Mouse (Mus musculus): ENCODE measurements around the gene Gpr85. TPM values are rescaled to one million over a fixed set of nuclear protein-coding genes. Genes with fewer than 3 reads are reported as not detected.
"Not testable (repeated sequence)": the region's sequence is repeated elsewhere in the genome, so short reads cannot be mapped to it uniquely, and the experiment has no call there.

The Gpr85 gene
- polyA plus RNA-seq, 1 experiment from 2014 or later: 2.4 TPM

GRCm38 (mm10) chr6:13846031-13846430, 6.3 kb upstream of the Gpr85 start:
- not testable (repeated sequence) for H3K27ac ChIP-seq; H3K9me3 ChIP-seq (replicated peaks); H3K4me3 ChIP-seq; H3K4me1 ChIP-seq; DNase-seq (ENCODE audit: low spot score); H3K36me3 ChIP-seq; H3K27me3 ChIP-seq (ENCODE audit: low read depth, poor library complexity, severe bottlenecking)
- WGBS: 92% methylated on average over 1 of the region's 1 CpGs

GRCm38 (mm10) chr6:13838677-13839344, 931 bp downstream of the Gpr85 start:
- under 1% methylated on average over 41 of the region's 41 CpGs for WGBS

DNA sequence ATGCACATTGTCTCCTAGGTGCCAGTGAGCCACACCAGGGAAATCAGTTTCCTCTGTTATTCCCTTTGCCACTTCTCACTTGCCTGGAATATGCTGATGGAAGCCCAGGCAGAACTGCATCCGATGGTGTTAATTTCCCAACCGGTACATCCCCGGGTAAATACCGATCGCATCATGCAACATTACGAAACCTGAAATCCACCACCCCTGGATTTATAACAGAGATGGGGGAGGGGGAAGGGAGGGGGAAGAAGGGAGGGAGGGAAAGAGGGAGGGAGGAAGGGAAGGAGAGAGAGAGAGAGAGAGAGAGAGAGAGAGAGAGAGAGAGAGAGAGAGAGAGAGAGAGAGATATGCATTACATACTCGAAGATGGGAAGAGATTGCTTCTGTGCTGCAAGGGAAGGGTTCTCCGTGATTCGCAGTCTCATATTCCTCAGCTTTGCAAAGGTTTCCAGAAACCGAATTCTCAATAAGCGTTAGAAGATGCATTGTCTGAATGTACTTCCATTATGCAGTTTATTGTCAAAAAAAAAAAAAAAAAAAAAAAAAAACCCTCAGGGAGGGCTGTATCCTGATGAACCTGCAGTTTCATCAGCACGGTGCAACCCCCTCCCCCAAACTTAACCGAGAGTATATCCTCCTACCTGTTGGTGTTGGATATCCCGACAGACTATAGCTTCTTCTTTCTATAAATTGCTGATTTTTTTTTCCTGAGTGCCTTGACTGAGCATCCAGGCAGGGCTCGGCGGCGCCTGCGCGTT, 1.6 kb downstream of the Gpr85 start:
- DNase-seq (ENCODE audit: low spot score): no peak
- Histone ChIP-seq H3K9me3 (replicated peaks) (no peaks in the 10 kb centered on the region), H3K27ac (peak overlapping the region; percentile 91), H3K27me3 (ENCODE audit: low read depth, poor library complexity, severe bottlenecking) (peaks cover 21% of the 10 kb centered on the region), H3K4me3 (peak overlapping the region; percentile 65), H3K4me1 (0 out of 2 replicates have a peak, but pooled peaks cover 3% of the 10 kb centered on the region), H3K36me3 (no peaks in the 10 kb centered on the region)
- WGBS: 1% methylated on average over 19 of the region's 19 CpGs

More at GRCm38 (mm10) chr6:13838677-13839344, 931 bp downstream of the Gpr85 start:
- Histone ChIP-seq H3K36me3 (no peaks in the 10 kb centered on the region), H3K4me1 (0 out of 2 replicates have a peak, but pooled peaks cover 3% of the 10 kb centered on the region), H3K4me3 (peak overlapping the region; percentile 65), H3K9me3 (replicated peaks) (no peaks in the 10 kb centered on the region), H3K27ac (peak overlapping the region; percentile 91), H3K27me3 (ENCODE audit: low read depth, poor library complexity, severe bottlenecking) (peaks cover 21% of the 10 kb centered on the region)
- DNase-seq (ENCODE audit: low spot score): peak; percentile 81

DNA sequence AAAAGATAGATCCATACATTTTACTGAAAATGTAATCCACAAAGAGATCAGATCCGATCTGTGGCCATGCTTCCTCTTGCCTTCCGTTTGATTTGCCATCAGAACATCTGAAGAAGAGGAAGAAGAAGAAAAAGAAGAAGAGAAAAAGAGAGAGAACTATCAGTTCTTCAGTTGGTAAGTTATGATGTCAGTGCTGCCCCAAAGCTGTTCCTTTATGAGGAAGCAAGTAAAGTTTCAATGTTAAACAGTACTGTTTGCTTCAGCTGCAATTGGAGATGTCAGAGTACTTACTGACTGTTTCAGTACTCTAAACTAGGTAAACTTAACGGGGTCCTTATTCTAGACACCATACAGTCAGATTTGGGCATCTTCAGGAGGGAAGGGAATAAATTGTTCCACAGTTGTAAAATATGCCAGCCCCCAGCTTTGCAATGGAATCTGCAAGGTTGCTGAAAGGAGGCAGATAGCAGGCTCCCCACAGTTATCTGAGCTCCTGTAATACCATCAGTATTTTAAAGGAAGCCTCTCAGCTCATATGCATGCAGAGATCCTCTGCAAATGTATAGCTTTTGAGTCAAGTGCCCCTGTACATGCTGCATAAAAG, 2.7 kb downstream of the Gpr85 start:
- H3K27me3 ChIP-seq (ENCODE audit: low read depth, poor library complexity, severe bottlenecking): peaks cover 21% of the 10 kb centered on the region
- H3K4me1 ChIP-seq: 0 out of 2 replicates have a peak, but pooled peaks cover 3% of the 10 kb centered on the region
- H3K4me3 ChIP-seq: no peak overlapping the region
- no peak for DNase-seq (ENCODE audit: low spot score)
- WGBS: 72% methylated on average over 3 of the region's 3 CpGs
- H3K36me3 ChIP-seq: no peaks in the 10 kb centered on the region
- H3K27ac ChIP-seq: no peak overlapping the region
- H3K9me3 ChIP-seq (replicated peaks): no peaks in the 10 kb centered on the region

- no peak overlapping the region for H3K27ac ChIP-seq
- H3K9me3 ChIP-seq (replicated peaks): no peaks in the 10 kb centered on the region
- H3K36me3 ChIP-seq: no peaks in the 10 kb centered on the region
- no peak for DNase-seq (ENCODE audit: low spot score)
- no peak overlapping the region for H3K4me3 ChIP-seq
- 71% methylated on average over 17 of the region's 17 CpGs for WGBS
- H3K27me3 ChIP-seq (ENCODE audit: low read depth, poor library complexity, severe bottlenecking): peaks cover 21% of the 10 kb centered on the region
- 0 out of 2 replicates have a peak, but pooled peaks cover 3% of the 10 kb centered on the region for H3K4me1 ChIP-seq
These were observed 3.7 kb downstream of the Gpr85 start for GRCm38 (mm10) chr6:13835720-13836665.

DNA sequence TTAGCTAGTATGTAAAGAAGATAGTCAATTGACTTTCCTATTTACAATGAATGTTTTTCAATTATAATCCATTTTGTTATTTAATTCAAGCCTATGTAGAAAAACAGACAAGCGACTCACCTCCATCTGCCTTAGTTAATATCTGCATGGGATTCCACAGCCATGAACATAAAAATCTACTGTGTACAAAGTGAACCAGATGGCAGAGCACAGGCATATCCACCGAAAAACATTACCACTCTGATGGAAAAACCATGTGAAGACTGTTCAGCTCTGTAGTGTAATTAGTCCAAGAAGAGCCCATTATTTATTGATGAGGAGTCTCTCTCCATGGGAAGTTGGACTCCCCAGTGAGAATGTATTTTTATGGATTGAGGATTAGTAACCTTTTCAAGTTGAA, 7.0 kb downstream of the Gpr85 start:
- Histone ChIP-seq H3K9me3 (replicated peaks) (no peaks in the 10 kb centered on the region), H3K27ac (no peak overlapping the region), H3K4me1 (0 out of 2 replicates have a peak, but pooled peaks cover under 1% of the 10 kb centered on the region), H3K27me3 (ENCODE audit: low read depth, poor library complexity, severe bottlenecking) (peaks cover 20% of the 10 kb centered on the region), H3K36me3 (no peaks in the 10 kb centered on the region), H3K4me3 (no peak overlapping the region)
- DNase-seq (ENCODE audit: low spot score): no peak
- 73% methylated on average over 2 of the region's 2 CpGs for WGBS

DNA sequence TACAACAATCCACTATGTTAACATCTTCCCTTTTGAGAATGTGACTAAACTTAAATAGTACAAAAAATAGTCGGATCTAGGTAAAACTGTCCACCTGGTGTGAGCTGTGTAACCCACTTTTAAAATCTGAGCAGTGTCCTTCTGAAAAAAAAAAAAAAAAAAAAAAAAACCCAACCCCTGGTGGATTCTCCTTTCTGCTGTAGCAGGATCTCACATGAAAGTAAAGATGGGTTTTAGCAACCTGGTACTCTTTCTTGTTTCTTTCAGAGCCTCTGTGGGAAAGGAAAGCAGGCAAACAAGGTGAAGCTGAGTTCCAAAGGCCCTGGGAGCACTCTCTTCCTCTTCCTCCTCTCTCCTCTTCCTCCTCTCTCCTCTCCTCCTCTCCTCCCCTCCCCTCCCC, 10.9 kb downstream of the Gpr85 start:
- no peaks in the 10 kb centered on the region for H3K9me3 ChIP-seq (replicated peaks)
- no peak for DNase-seq (ENCODE audit: low spot score)
- no peak overlapping the region for H3K27ac ChIP-seq
- no peaks in the 10 kb centered on the region for H3K36me3 ChIP-seq
- H3K4me1 ChIP-seq: no peaks in the 10 kb centered on the region
- no peak overlapping the region for H3K4me3 ChIP-seq
- H3K27me3 ChIP-seq (ENCODE audit: low read depth, poor library complexity, severe bottlenecking): no peaks in the 10 kb centered on the region
- WGBS: 62% methylated on average over 1 of the region's 1 CpGs

GRCm38 (mm10) chr6:13816661-13817060, 23.1 kb downstream of the Gpr85 start:
- no peaks in the 10 kb centered on the region for H3K36me3 ChIP-seq
- H3K27me3 ChIP-seq (ENCODE audit: low read depth, poor library complexity, severe bottlenecking): no peaks in the 10 kb centered on the region
- no peaks in the 10 kb centered on the region for H3K4me1 ChIP-seq
- H3K27ac ChIP-seq: no peak overlapping the region
- H3K4me3 ChIP-seq: no peak overlapping the region
- DNase-seq (ENCODE audit: low spot score): no peak
- no peaks in the 10 kb centered on the region for H3K9me3 ChIP-seq (replicated peaks)

DNA sequence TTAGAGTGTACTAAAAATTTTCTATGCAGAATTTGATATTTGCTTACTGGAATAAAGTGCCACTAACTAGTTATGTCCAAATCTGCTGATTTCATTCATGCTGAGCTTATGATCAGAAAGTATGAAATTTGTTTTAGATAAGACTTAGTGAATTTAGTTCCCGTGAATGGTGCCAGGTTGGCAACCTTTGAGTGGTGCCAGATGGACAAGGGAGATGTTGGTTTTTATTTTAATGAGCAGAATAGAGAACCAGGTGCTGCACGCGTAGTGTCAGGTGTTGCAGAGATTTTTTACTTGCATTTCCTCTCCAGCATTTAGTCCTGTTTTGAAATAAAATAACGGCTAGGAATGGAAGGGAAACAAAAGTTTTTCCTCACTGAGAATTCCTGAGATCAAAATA, 27.6 kb downstream of the Gpr85 start:
- Histone ChIP-seq H3K9me3 (replicated peaks) (no peaks in the 10 kb centered on the region), H3K4me1 (no peaks in the 10 kb centered on the region), H3K4me3 (no peak overlapping the region), H3K27me3 (ENCODE audit: low read depth, poor library complexity, severe bottlenecking) (no peaks in the 10 kb centered on the region), H3K27ac (no peak overlapping the region), H3K36me3 (no peaks in the 10 kb centered on the region)
- DNase-seq (ENCODE audit: low spot score): no peak
- WGBS: 93% methylated on average over 4 of the region's 4 CpGs

DNA sequence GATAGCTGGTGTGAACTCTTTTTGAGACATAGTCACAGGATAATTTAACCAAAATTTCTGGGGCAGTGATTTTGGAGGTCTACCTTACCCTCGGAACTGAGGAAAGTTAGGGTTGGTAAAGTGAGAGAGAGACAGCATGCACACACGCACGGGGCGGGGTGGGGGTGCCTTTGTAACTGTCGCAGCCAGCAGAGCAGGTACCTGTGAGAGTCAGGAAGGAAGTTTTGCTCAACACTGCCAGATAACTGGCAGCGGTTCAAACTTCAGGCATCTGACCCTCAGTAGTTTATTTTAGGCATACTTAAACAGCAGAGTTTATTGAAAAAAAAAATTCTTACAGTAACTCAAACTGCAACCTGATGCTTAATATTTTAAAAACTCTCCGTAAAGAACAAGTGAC, 39.7 kb downstream of the Gpr85 start:
- no peaks in the 10 kb centered on the region for H3K36me3 ChIP-seq
- H3K9me3 ChIP-seq (replicated peaks): no peaks in the 10 kb centered on the region
- no peak overlapping the region for H3K27ac ChIP-seq
- DNase-seq (ENCODE audit: low spot score): no peak
- no peak overlapping the region for H3K4me3 ChIP-seq
- WGBS: 78% methylated on average over 7 of the region's 7 CpGs
- H3K27me3 ChIP-seq (ENCODE audit: low read depth, poor library complexity, severe bottlenecking): no peaks in the 10 kb centered on the region
- no peaks in the 10 kb centered on the region for H3K4me1 ChIP-seq

DNA sequence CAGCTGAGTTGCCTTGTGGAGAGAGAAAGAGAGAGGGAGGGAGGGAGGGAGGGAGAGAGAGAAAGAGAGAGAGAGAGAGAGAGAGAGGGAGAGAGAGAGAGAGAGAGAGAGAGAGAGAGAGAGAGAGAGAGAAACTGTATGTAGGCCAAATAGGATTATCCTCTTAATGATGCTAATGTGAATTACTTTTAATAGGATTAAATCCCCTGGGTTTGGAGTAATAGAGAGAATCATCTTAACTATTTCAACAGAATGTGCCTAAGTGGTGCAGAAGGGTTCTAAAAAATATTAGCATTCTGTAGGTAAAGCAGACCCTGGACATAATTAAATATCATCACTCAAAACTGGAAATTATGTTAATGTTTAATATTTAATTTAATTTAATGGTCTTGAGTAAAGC, 42.4 kb downstream of the Gpr85 start:
- Histone ChIP-seq H3K27ac (no peak overlapping the region), H3K4me1 (no peaks in the 10 kb centered on the region), H3K9me3 (replicated peaks) (no peaks in the 10 kb centered on the region), H3K36me3 (no peaks in the 10 kb centered on the region), H3K4me3 (no peak overlapping the region), H3K27me3 (ENCODE audit: low read depth, poor library complexity, severe bottlenecking) (no peaks in the 10 kb centered on the region)
- no peak for DNase-seq (ENCODE audit: low spot score)
